Mouse (Mus musculus) erythroblast, adult 5-6 weeks (primary cell): Measurements from ENCODE around the gene Rbms3. TPM values are rescaled to one million over a fixed set of nuclear protein-coding genes. Genes with fewer than 3 reads are reported as not detected.

Source experiments
- ATAC-seq: replicated peaks from 2 replicates; pipeline ENCODE4 v1.8.0; 2016; ENCODE audit warnings: moderate number of reproducible peaks, mild to moderate bottlenecking, moderate TSS enrichment, inconsistent platforms; ENCODE audit not compliant: poor library complexity, low FRiP score, severe bottlenecking
- total RNA-seq, 2 experiments: library from RNA; stranded (forward) in 1 of 2; stranded (reverse) in 1 of 2; fragments of 150-400 nt in 1 of 2; fragments of 200-764, 138-1000 nt in 1 of 2; gene quantifications; 2 replicates each; pipeline versions ENCODE4 v1.2.3 to v1.2.4; 2015 to 2017; ENCODE audit warnings: low replicate concordance in 2 of 2

Gene Rbms3
- total RNA-seq, 2 experiments from 2014 or later: not detected

- ATAC-seq: no peak
Measured at GRCm38 (mm10) chr9:116633075-116633474, 996.6 kb downstream of the Rbms3 start.

- ATAC-seq: no peak
Measured at GRCm38 (mm10) chr9:116631816-116632215, 997.9 kb downstream of the Rbms3 start.

GRCm38 (mm10) chr9:116630805-116631204, 998.9 kb downstream of the Rbms3 start:
- ATAC-seq: no peak

- no peak for ATAC-seq
Measured at GRCm38 (mm10) chr9:116620434-116620833, 1009.3 kb downstream of the Rbms3 start.

GRCm38 (mm10) chr9:116618886-116619285, 1010.8 kb downstream of the Rbms3 start:
- no peak for ATAC-seq

GRCm38 (mm10) chr9:116613276-116613675, 1016.4 kb downstream of the Rbms3 start:
- ATAC-seq: no peak

- no peak for ATAC-seq
Measured at GRCm38 (mm10) chr9:116596046-116596445, 1033.7 kb downstream of the Rbms3 start.

- ATAC-seq: no peak
Measured at GRCm38 (mm10) chr9:116592486-116592885, 1037.2 kb downstream of the Rbms3 start.

GRCm38 (mm10) chr9:116591071-116591470, 1038.6 kb downstream of the Rbms3 start:
- ATAC-seq: no peak

- ATAC-seq: no peak
Measured at GRCm38 (mm10) chr9:116569680-116570079, 1060.0 kb downstream of the Rbms3 start.

- ATAC-seq: no peak
Measured at GRCm38 (mm10) chr9:116566711-116567110, 1063.0 kb downstream of the Rbms3 start.

- ATAC-seq: no peak
Measured at GRCm38 (mm10) chr9:116557781-116558180, 1071.9 kb downstream of the Rbms3 start.

- no peak for ATAC-seq
Measured at GRCm38 (mm10) chr9:116556641-116557040, 1073.1 kb downstream of the Rbms3 start.

- no peak for ATAC-seq
Measured at GRCm38 (mm10) chr9:116553181-116553580, 1076.5 kb downstream of the Rbms3 start.

- no peak for ATAC-seq
Measured at GRCm38 (mm10) chr9:116546156-116546555, 1083.6 kb downstream of the Rbms3 start.

- ATAC-seq: no peak
Measured at GRCm38 (mm10) chr9:116542793-116543192, 1086.9 kb downstream of the Rbms3 start.

- no peak for ATAC-seq
Measured at GRCm38 (mm10) chr9:116541976-116542375, 1087.7 kb downstream of the Rbms3 start.

- no peak for ATAC-seq
Measured at GRCm38 (mm10) chr9:116535709-116536108, 1094.0 kb downstream of the Rbms3 start.

- no peak for ATAC-seq
Measured at GRCm38 (mm10) chr9:116533381-116533780, 1096.3 kb downstream of the Rbms3 start.

- ATAC-seq: no peak
Measured at GRCm38 (mm10) chr9:116531121-116531520, 1098.6 kb downstream of the Rbms3 start.

GRCm38 (mm10) chr9:116524386-116524785, 1105.3 kb downstream of the Rbms3 start:
- no peak for ATAC-seq
